Mouse (Mus musculus): ENCODE measurements around the gene Gfra1. TPM values are rescaled to one million over a fixed set of nuclear protein-coding genes. Genes with fewer than 3 reads are reported as not detected.

Gene Gfra1
- polyA plus RNA-seq, 1 experiment from 2014 or later, result 9.1 TPM

DNA sequence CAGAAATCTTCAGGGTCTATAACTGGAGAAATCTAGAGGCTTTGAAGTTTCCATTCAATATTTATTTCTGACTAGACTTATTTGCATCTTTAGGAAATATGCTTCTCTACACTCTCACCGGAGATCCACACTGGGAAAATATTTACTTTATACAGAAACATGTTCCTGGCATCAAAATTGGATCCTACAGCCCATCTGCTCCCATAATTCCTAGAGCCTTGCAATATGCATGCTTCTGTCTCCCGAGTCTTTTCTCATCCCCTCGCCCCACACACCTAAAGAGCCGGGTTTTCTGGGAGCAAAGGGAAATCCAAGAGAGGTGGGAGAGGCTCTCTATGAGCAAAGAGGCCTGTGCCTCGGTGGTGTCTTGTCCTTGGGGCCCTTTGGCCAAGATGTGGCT, 184.9 kb downstream of the Gfra1 start:
- H3K9me3 ChIP-seq (replicated peaks), result no peaks in the 10 kb centered on the region
- H3K4me2 ChIP-seq, result no peak overlapping the region
- no peak overlapping the region for H3K9ac ChIP-seq
- H3K36me3 ChIP-seq, result no peaks in the 10 kb centered on the region
- no peak for ATAC-seq
- 65% methylated on average over 5 of the region's 5 CpGs for WGBS (ENCODE audit: insufficient replicate concordance)
- H3K4me1 ChIP-seq, result no peaks in the 10 kb centered on the region
- no peak overlapping the region for H3K27ac ChIP-seq
- H3K4me3 ChIP-seq, result no peak overlapping the region
- H3K27me3 ChIP-seq (replicated peaks), result no peaks in the 10 kb centered on the region

- Histone ChIP-seq H3K36me3 (no peaks in the 10 kb centered on the region), H3K9ac (no peak overlapping the region), H3K27me3 (replicated peaks) (no peaks in the 10 kb centered on the region), H3K4me3 (no peak overlapping the region), H3K9me3 (replicated peaks) (no peaks in the 10 kb centered on the region), H3K4me1 (no peaks in the 10 kb centered on the region), H3K4me2 (no peak overlapping the region), H3K27ac (no peak overlapping the region)
- WGBS (ENCODE audit: insufficient replicate concordance), result 75% methylated on average over 4 of the region's 4 CpGs
- no peak for ATAC-seq
Observed at GRCm38 (mm10) chr19:58268476-58268875, 187.2 kb downstream of the Gfra1 start.

DNA sequence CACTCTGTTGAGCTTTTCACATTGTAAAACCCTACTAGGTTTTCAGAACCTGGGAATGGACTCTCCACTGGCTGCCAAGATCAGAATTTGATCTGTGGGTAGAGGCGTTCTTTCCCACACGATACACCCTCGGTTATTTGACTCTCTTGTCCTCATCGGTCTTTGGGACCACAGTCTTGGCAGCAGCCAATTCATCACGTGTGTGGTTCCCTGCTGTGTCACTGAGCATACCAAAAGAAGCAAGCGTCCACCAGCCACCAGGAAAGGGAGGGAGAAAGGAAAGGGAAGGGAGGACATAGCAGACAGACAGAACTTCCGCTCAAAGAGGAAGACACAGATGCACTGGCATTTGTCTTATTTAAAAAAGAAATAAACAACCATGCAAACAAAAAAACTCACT, 189.1 kb downstream of the Gfra1 start:
- ATAC-seq, result no peak
- H3K9ac ChIP-seq, result no peak overlapping the region
- H3K36me3 ChIP-seq, result no peaks in the 10 kb centered on the region
- 40% methylated on average over 7 of the region's 7 CpGs for WGBS (ENCODE audit: insufficient replicate concordance)
- no peak overlapping the region for H3K4me2 ChIP-seq
- no peaks in the 10 kb centered on the region for H3K4me1 ChIP-seq
- H3K9me3 ChIP-seq (replicated peaks), result no peaks in the 10 kb centered on the region
- no peak overlapping the region for H3K27ac ChIP-seq
- no peaks in the 10 kb centered on the region for H3K27me3 ChIP-seq (replicated peaks)
- no peak overlapping the region for H3K4me3 ChIP-seq

DNA sequence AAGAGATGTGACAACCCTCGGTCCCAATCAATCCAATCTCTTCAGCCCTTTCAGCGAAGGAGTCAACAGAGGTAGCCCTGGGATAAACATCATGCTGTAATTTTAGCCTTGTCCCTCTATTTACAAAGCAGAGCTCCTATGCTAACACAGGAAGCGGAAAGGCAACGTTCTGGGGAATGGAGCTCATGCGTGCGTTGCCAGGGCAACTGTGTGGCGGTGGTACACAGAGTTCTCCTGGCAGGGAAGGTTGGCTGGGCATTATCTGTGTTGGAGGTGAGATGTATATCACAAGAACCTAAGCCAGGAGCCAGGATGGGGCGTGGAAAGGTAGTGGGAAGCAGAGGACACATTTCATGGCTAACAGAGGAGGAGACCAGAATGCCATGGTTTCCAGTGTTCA, 194.8 kb downstream of the Gfra1 start:
- H3K27ac ChIP-seq, result no peak overlapping the region
- no peaks in the 10 kb centered on the region for H3K36me3 ChIP-seq
- no peak overlapping the region for H3K4me2 ChIP-seq
- no peaks in the 10 kb centered on the region for H3K4me1 ChIP-seq
- ATAC-seq, result no peak
- no peaks in the 10 kb centered on the region for H3K27me3 ChIP-seq (replicated peaks)
- 64% methylated on average over 8 of the region's 8 CpGs for WGBS (ENCODE audit: insufficient replicate concordance)
- H3K9me3 ChIP-seq (replicated peaks), result no peaks in the 10 kb centered on the region
- H3K9ac ChIP-seq, result no peak overlapping the region
- no peak overlapping the region for H3K4me3 ChIP-seq

DNA sequence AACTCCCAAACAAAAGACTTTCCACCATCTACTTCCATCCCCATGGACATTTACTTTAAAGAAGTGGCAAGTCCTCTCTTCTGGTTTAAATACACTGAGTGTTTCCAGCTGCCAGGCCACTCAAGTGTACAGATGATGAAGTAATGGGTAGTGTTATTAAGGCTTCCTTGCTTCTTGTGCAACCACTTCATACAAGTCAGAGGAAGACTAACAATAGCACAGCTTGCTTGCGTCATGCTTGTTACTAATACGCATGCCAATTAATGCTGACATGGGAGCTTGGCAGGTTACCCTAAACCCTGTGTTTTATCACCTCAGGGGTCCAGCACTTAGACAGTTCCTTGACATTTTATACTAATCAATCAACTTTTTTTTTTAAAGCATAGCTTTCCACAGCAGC, 196.5 kb downstream of the Gfra1 start:
- no peaks in the 10 kb centered on the region for H3K9me3 ChIP-seq (replicated peaks)
- no peaks in the 10 kb centered on the region for H3K4me1 ChIP-seq
- no peak overlapping the region for H3K9ac ChIP-seq
- no peaks in the 10 kb centered on the region for H3K27me3 ChIP-seq (replicated peaks)
- H3K36me3 ChIP-seq, result no peaks in the 10 kb centered on the region
- H3K4me3 ChIP-seq, result no peak overlapping the region
- ATAC-seq, result no peak
- H3K27ac ChIP-seq, result no peak overlapping the region
- no peak overlapping the region for H3K4me2 ChIP-seq
- WGBS (ENCODE audit: insufficient replicate concordance), result 80% methylated on average over 2 of the region's 2 CpGs

DNA sequence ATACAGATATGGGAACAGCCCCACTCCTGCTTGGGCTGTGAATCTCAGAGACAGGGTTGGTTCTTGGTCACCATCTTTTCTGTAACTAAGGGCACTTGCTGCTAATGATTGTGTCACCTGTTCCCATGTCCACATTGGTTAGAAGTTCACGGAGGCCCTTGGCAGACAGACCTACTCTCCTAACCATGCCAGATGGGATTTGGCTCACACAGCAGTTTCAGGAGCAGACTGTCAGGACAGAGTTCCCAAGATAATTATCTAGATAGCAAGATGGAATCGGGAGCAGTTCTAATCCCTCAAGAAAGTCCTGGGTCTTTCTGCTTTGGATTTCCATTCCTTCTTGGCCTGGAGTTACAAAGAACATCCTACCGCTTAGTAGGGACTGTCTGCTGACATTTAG, 199.2 kb downstream of the Gfra1 start:
- Histone ChIP-seq H3K9me3 (replicated peaks) (no peaks in the 10 kb centered on the region), H3K27me3 (replicated peaks) (no peaks in the 10 kb centered on the region), H3K36me3 (no peaks in the 10 kb centered on the region), H3K4me2 (no peak overlapping the region), H3K9ac (no peak overlapping the region), H3K4me1 (no peaks in the 10 kb centered on the region), H3K27ac (no peak overlapping the region), H3K4me3 (no peak overlapping the region)
- no peak for ATAC-seq
- 74% methylated on average over 3 of the region's 3 CpGs for WGBS (ENCODE audit: insufficient replicate concordance)

DNA sequence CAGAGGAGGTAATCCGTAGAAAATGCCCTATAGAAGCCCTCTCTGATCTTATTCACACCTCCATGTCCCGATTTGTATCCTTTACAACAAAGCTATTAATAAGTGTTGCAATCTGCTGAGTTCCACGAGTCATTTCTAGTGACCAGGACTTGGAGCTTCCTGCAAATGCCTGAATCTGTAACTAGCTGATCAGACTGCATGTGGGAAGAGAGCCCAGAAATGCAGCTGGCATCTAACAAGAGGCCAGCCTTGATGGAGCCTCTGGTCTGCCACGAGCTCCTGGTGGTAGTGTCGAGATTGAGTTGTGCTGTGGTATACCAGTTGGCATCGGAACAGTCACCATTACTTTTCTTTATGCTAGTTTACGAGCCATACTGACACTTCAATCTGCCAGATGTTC, 200.3 kb downstream of the Gfra1 start:
- Histone ChIP-seq H3K4me2 (no peak overlapping the region), H3K9ac (no peak overlapping the region), H3K4me1 (no peaks in the 10 kb centered on the region), H3K27ac (no peak overlapping the region), H3K4me3 (no peak overlapping the region), H3K36me3 (no peaks in the 10 kb centered on the region), H3K9me3 (replicated peaks) (no peaks in the 10 kb centered on the region), H3K27me3 (replicated peaks) (no peaks in the 10 kb centered on the region)
- no peak for ATAC-seq
- 64% methylated on average over 7 of the region's 7 CpGs for WGBS (ENCODE audit: insufficient replicate concordance)

DNA sequence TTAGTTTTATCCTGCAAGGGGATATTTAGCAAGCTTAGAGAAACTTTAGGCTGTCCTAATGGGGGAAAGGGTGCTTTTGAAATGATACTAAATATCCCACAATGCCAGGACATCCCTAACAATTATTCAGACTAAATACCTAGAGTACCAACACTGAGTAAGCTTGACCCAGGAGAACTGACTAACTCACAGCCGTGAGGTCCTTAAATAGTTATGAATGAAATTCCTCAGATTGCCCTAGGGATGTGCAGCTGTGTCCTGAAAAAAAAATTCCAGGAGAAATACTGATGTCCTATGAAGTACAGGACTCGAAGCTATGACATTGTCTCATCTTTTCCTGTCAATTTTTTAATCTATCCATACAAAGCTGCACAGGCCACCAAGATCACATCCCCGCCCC, 201.5 kb downstream of the Gfra1 start:
- 65% methylated on average over 3 of the region's 3 CpGs for whole genome bisulfite sequencing (ENCODE audit: insufficient replicate concordance)

GRCm38 (mm10) chr19:58251698-58252097, 204.0 kb downstream of the Gfra1 start:
- no peaks in the 10 kb centered on the region for H3K9me3 ChIP-seq (replicated peaks)
- H3K36me3 ChIP-seq, result no peaks in the 10 kb centered on the region
- no peak for ATAC-seq
- H3K9ac ChIP-seq, result no peak overlapping the region
- no peaks in the 10 kb centered on the region for H3K4me1 ChIP-seq
- 65% methylated on average over 4 of the region's 4 CpGs for WGBS (ENCODE audit: insufficient replicate concordance)
- H3K27ac ChIP-seq, result no peak overlapping the region
- H3K4me3 ChIP-seq, result no peak overlapping the region
- H3K4me2 ChIP-seq, result no peak overlapping the region
- no peaks in the 10 kb centered on the region for H3K27me3 ChIP-seq (replicated peaks)

More for the DNA sequence above, 201.5 kb downstream of the Gfra1 start:
- Histone ChIP-seq H3K4me2 (no peak overlapping the region), H3K4me1 (no peaks in the 10 kb centered on the region), H3K36me3 (no peaks in the 10 kb centered on the region), H3K9ac (no peak overlapping the region), H3K9me3 (replicated peaks) (no peaks in the 10 kb centered on the region), H3K27ac (no peak overlapping the region), H3K27me3 (replicated peaks) (no peaks in the 10 kb centered on the region), H3K4me3 (no peak overlapping the region)
- no peak for ATAC-seq

DNA sequence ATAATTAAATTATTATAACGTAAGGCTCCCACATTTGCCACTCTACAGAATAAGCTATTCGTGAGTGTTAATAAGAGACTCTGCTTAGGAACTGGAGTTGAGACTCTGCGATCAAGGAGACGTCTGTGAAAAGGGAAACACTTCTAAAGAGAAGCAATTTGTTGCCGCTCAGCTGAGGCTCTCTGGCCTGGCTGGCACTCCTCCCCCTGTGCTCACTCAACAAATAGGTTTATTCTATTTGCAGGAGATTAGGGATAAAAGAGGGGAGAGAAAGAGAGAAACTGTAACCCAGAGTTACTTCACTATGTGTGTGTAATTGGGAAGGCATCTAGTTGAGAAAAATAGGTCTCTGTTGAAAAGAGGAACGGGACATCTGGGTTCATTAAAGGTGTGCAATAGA, 204.6 kb downstream of the Gfra1 start:
- Histone ChIP-seq H3K9me3 (replicated peaks) (no peaks in the 10 kb centered on the region), H3K36me3 (no peaks in the 10 kb centered on the region), H3K4me1 (no peaks in the 10 kb centered on the region), H3K27ac (no peak overlapping the region), H3K27me3 (replicated peaks) (no peaks in the 10 kb centered on the region), H3K9ac (no peak overlapping the region), H3K4me3 (no peak overlapping the region), H3K4me2 (no peak overlapping the region)
- ATAC-seq, result no peak
- WGBS (ENCODE audit: insufficient replicate concordance), result 56% methylated on average over 6 of the region's 6 CpGs

DNA sequence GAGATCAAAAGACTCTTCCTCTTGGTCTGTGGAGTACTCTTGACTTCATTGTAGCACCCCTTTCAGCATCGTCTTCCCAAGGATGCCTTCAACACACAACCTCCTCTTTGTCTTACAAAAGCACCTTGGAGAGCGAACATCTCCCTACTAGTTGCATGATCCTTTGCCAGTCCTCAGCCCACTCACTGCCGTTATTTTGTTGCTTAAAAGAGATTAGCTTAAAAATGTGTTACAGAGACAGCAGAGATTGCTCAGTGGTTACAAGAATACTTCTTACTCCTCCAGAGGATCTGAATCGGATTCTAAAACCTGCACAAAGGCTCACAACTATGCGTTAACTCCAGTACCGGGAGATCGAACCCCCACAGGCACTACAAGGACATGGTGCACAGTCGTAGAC, 205.5 kb downstream of the Gfra1 start:
- H3K4me3 ChIP-seq, result no peak overlapping the region
- no peaks in the 10 kb centered on the region for H3K4me1 ChIP-seq
- H3K27ac ChIP-seq, result no peak overlapping the region
- no peak overlapping the region for H3K4me2 ChIP-seq
- no peak overlapping the region for H3K9ac ChIP-seq
- H3K27me3 ChIP-seq (replicated peaks), result no peaks in the 10 kb centered on the region
- 73% methylated on average over 8 of the region's 8 CpGs for WGBS (ENCODE audit: insufficient replicate concordance)
- no peaks in the 10 kb centered on the region for H3K9me3 ChIP-seq (replicated peaks)
- no peaks in the 10 kb centered on the region for H3K36me3 ChIP-seq
- ATAC-seq, result no peak

GRCm38 (mm10) chr19:58244148-58244547, 211.6 kb downstream of the Gfra1 start:
- Histone ChIP-seq H3K4me1 (peaks cover 7% of the 10 kb centered on the region), H3K4me3 (no peak overlapping the region), H3K4me2 (no peak overlapping the region), H3K9me3 (replicated peaks) (no peaks in the 10 kb centered on the region), H3K36me3 (no peaks in the 10 kb centered on the region), H3K9ac (no peak overlapping the region), H3K27ac (no peak overlapping the region), H3K27me3 (replicated peaks) (no peaks in the 10 kb centered on the region)
- no peak for ATAC-seq
- 47% methylated on average over 4 of the region's 4 CpGs for WGBS (ENCODE audit: insufficient replicate concordance)

GRCm38 (mm10) chr19:58243604-58244003, 212.1 kb downstream of the Gfra1 start:
- ATAC-seq, result peak; percentile 73
- Histone ChIP-seq H3K4me3 (no peak overlapping the region), H3K4me2 (no peak overlapping the region), H3K27ac (no peak overlapping the region), H3K27me3 (replicated peaks) (no peaks in the 10 kb centered on the region; the same call in 1 of the 2 replicates), H3K9ac (no peak overlapping the region), H3K4me1 (peaks cover 7% of the 10 kb centered on the region), H3K36me3 (no peaks in the 10 kb centered on the region), H3K9me3 (replicated peaks) (no peaks in the 10 kb centered on the region)
- WGBS (ENCODE audit: insufficient replicate concordance), result 41% methylated on average over 1 of the region's 1 CpGs

All from liver, embryonic 12.5 days (tissue).